Mouse (Mus musculus) hindbrain, embryonic 12.5 days (tissue): Measurements from ENCODE around the gene Vmn2r37. TPM values are rescaled to one million over a fixed set of nuclear protein-coding genes. Genes with fewer than 3 reads are reported as not detected.
"Not testable (repeated sequence)": the region's sequence is repeated elsewhere in the genome, so short reads cannot be mapped to it uniquely, and the experiment has no call there.

ENCODE experiments used
- ATAC-seq: fragments of 200-750 bp; cut with Nextera tagmentation; 2 replicates; pipeline ENCODE4 v1.8.0; 2017; ENCODE audit warnings: moderate TSS enrichment; ENCODE audit not compliant: low FRiP score
- H3K27ac ChIP-seq: fragments of 300-500 bp; sonication (generic); 2 replicates; pipeline ENCODE4 v1.5.1; 2016; ENCODE audit warnings: mild to moderate bottlenecking
- H3K27me3 ChIP-seq: fragments of 300-500 bp; sonication (generic); 2 replicates; pipeline ENCODE4 v1.6.1; 2016; ENCODE audit warnings: mild to moderate bottlenecking
- H3K36me3 ChIP-seq: fragments of 300-500 bp; sonication (generic); 2 replicates; pipeline ENCODE4 v1.6.1; 2016; ENCODE audit warnings: mild to moderate bottlenecking
- H3K4me1 ChIP-seq: fragments of 300-500 bp; sonication (generic); 2 replicates; pipeline ENCODE4 v1.6.1; 2016
- H3K4me2 ChIP-seq: fragments of 300-500 bp; sonication (generic); replicated peaks from 2 replicates; pipeline ENCODE4 v1.6.1; 2016; ENCODE audit warnings: mild to moderate bottlenecking
- H3K4me3 ChIP-seq: fragments of 300-500 bp; sonication (generic); 2 replicates; pipeline ENCODE4 v1.5.1; 2016; ENCODE audit warnings: mild to moderate bottlenecking
- H3K9ac ChIP-seq: fragments of 300-500 bp; sonication (generic); 2 replicates; pipeline ENCODE4 v1.6.1; 2016; ENCODE audit warnings: mild to moderate bottlenecking, moderate library complexity
- H3K9me3 ChIP-seq: fragments of 300-500 bp; sonication (generic); replicated peaks from 2 replicates; pipeline ENCODE4 v1.6.1; 2016; ENCODE audit warnings: mild to moderate bottlenecking
- WGBS: fragments of 180-500 bp; shearing (Covaris S2); methylation state at CpG from one replicate; pipeline ENCODE4 v1.1.7; 2016; 5-methylcytosine and 5-hydroxymethylcytosine counted together
- polyA plus RNA-seq: library from polyadenylated mRNA; unstranded; fragments of >200 nt; fragmentation: Nextera tagmentation; extraction: Ambion mirVana; gene quantifications from 2 replicates; pipeline ENCODE4 v1.2.1, GENCODE M21; 2016

Vmn2r37 gene
- not detected in 2 replicates for polyA plus RNA-seq

- H3K9ac ChIP-seq, H3K9me3 ChIP-seq, H3K4me1 ChIP-seq, H3K4me2 ChIP-seq, H3K36me3 ChIP-seq, H3K27ac ChIP-seq, ATAC-seq, H3K27me3 ChIP-seq, H3K4me3 ChIP-seq: not testable (repeated sequence)
- 61% methylated on average over 2 of the region's 2 CpGs for WGBS
These were observed at the start of gene Vmn2r37 for GRCm38 (mm10) chr7:9223553-9223952. TSS of gene Vmn2r37 (minus strand) at chr7:9223653.

Other genes with a start within 250 kb of the Vmn2r37 start
- not detected in 2 replicates for gene Vmn2r39, start 192.9 kb downstream of the Vmn2r37 start, polyA plus RNA-seq
- not detected in 2 replicates for gene Vmn2r38, start 125.8 kb downstream of the Vmn2r37 start, polyA plus RNA-seq